Mouse (Mus musculus): ENCODE results near the gene Tbx3. TPM values are rescaled to one million over a fixed set of nuclear protein-coding genes. Genes with fewer than 3 reads are reported as not detected.

Gene Tbx3
- polyA plus RNA-seq, 1 experiment from 2014 or later = 6.8 TPM

DNA sequence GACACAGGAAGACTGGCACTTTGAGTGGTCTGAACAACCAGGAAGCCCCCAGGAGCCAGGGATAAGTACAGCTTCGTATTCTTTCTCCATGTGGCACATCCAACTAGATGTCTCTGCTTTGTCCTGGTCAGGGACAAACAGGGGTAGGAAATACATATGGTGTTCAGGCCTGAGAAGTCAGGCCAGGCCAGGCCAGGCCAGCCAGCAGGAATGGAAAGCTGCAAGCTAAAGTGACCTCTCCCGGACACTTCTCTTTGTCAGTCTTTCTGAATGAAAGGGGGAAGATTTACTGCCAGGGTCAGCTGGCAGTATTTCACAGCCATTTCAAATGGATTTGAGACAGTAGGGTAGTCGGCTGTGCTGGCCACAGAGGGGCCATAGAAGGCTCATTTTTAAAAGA lies 28.8 kb upstream of the Tbx3 start:
- ATAC-seq (ENCODE audit: low FRiP score, low TSS enrichment) = no peak
- TF ChIP-seq EP300 (optimal IDR thresholded peaks at IDR 0.05) (no peak), CTCF (IDR thresholded peaks at IDR 0.05; ENCODE audit: low read depth) (no peak)
- H3K4me2 ChIP-seq (replicated peaks; ENCODE audit: low read depth) = no peak overlapping the region
- no peaks in the 10 kb centered on the region for H3K27me3 ChIP-seq (ENCODE audit: control insufficient read depth, insufficient read depth, low read length)
- H3K9ac ChIP-seq (ENCODE audit: low read length) = no peak overlapping the region
- WGBS = 46% methylated on average over 3 of the region's 3 CpGs
- H3K9me3 ChIP-seq (ENCODE audit: control insufficient read depth, low read length) = no peaks in the 10 kb centered on the region
- H3K36me3 ChIP-seq (ENCODE audit: control insufficient read depth, insufficient read depth, low read length) = no peaks in the 10 kb centered on the region
- H3K4me3 ChIP-seq (ENCODE audit: low read depth, low read length) = no peak overlapping the region
- DNase-seq (ENCODE audit: low spot score) = no peak
- H3K4me1 ChIP-seq (replicated peaks; ENCODE audit: control insufficient read depth, insufficient read depth) = no peaks in the 10 kb centered on the region
- H3K27ac ChIP-seq (replicated peaks) = no peak overlapping the region

GRCm38 (mm10) chr5:119646965-119647364 lies 23.5 kb upstream of the Tbx3 start:
- H3K4me3 ChIP-seq (ENCODE audit: low read depth, low read length) = no peak overlapping the region
- no peaks in the 10 kb centered on the region for H3K36me3 ChIP-seq (ENCODE audit: control insufficient read depth, insufficient read depth, low read length)
- TF ChIP-seq CTCF (IDR thresholded peaks at IDR 0.05; ENCODE audit: low read depth) = no peak
- no peak for TF ChIP-seq EP300 (optimal IDR thresholded peaks at IDR 0.05)
- H3K9ac ChIP-seq (ENCODE audit: low read length) = no peak overlapping the region
- DNase-seq (ENCODE audit: low spot score) (no peak), ATAC-seq (ENCODE audit: low FRiP score, low TSS enrichment) (0 out of 2 replicates have a peak, but pooled peaks have one; percentile 49)
- no peaks in the 10 kb centered on the region for H3K27me3 ChIP-seq (ENCODE audit: control insufficient read depth, insufficient read depth, low read length)
- 89% methylated on average over 2 of the region's 2 CpGs for WGBS
- no peaks in the 10 kb centered on the region for H3K9me3 ChIP-seq (ENCODE audit: control insufficient read depth, low read length)
- H3K4me1 ChIP-seq (replicated peaks; ENCODE audit: control insufficient read depth, insufficient read depth) = no peaks in the 10 kb centered on the region
- H3K27ac ChIP-seq (replicated peaks) = no peak overlapping the region
- H3K4me2 ChIP-seq (replicated peaks; ENCODE audit: low read depth) = no peak overlapping the region

DNA sequence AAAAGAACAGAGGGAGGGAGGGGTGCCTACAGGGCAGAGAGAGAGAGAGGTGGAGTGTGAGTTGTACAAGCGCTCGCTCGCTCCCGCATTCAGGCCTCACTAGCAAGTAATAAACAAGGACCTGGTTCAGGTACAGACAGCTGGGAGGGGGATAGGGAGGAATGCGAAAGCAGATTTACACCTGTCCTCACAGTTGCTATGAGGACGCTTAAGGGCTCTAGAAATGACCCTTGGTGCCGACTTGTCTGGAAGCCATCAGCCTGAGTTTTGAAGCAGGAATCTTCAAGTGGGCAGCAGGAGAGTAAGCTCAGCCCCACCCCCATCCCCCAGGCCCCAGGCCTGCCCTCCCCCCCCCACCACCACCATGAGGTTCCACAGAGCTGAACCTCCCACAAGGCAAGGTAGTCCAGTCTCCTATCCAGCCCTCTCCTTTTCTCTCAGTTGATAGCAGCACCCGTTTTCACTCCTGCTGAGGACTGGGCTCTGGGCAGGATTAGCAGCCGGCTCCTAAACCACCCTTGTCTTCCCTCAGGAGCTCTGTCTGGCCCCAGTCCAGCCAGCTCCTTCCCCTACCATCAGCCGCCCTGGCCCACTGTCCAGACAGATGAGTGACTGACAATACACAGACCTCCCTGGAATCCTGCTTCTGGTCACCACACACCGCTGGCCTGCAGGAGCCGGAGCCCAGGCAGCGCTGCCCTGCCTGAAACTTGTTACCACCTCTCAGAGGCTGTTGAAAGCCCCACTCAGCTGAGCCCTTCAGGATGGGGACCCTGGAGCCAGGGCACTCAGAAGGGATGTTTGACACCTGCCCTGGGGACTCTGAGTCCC lies 19.1 kb upstream of the Tbx3 start:
- ATAC-seq (ENCODE audit: low FRiP score, low TSS enrichment) = no peak
- WGBS = 37% methylated on average over 12 of the region's 13 CpGs
- no peaks in the 10 kb centered on the region for H3K9me3 ChIP-seq (ENCODE audit: control insufficient read depth, low read length)

GRCm38 (mm10) chr5:119656354-119656753 lies 14.1 kb upstream of the Tbx3 start:
- Histone ChIP-seq H3K27ac (replicated peaks) (no peak overlapping the region), H3K36me3 (ENCODE audit: control insufficient read depth, insufficient read depth, low read length) (no peaks in the 10 kb centered on the region), H3K4me1 (replicated peaks; ENCODE audit: control insufficient read depth, insufficient read depth) (no peaks in the 10 kb centered on the region), H3K4me2 (replicated peaks; ENCODE audit: low read depth) (no peak overlapping the region), H3K4me3 (ENCODE audit: low read depth, low read length) (no peak overlapping the region), H3K27me3 (ENCODE audit: control insufficient read depth, insufficient read depth, low read length) (peaks cover 9% of the 10 kb centered on the region), H3K9ac (ENCODE audit: low read length) (no peak overlapping the region), H3K9me3 (ENCODE audit: control insufficient read depth, low read length) (no peaks in the 10 kb centered on the region)
- no peak for DNase-seq (ENCODE audit: low spot score)
- WGBS = 23% methylated on average over 7 of the region's 7 CpGs
- TF ChIP-seq EP300 (optimal IDR thresholded peaks at IDR 0.05) (no peak), CTCF (IDR thresholded peaks at IDR 0.05; ENCODE audit: low read depth) (no peak)
- no peak for ATAC-seq (ENCODE audit: low FRiP score, low TSS enrichment)

More for the DNA sequence above, 19.1 kb upstream of the Tbx3 start:
- no peaks in the 10 kb centered on the region for H3K36me3 ChIP-seq (ENCODE audit: control insufficient read depth, insufficient read depth, low read length)
- no peaks in the 10 kb centered on the region for H3K27me3 ChIP-seq (ENCODE audit: control insufficient read depth, insufficient read depth, low read length)
- no peak for DNase-seq (ENCODE audit: low spot score)
- H3K4me3 ChIP-seq (ENCODE audit: low read depth, low read length) = no peak overlapping the region
- H3K4me2 ChIP-seq (replicated peaks; ENCODE audit: low read depth) = no peak overlapping the region
- no peaks in the 10 kb centered on the region for H3K4me1 ChIP-seq (replicated peaks; ENCODE audit: control insufficient read depth, insufficient read depth)
- no peak overlapping the region for H3K27ac ChIP-seq (replicated peaks)
- no peak overlapping the region for H3K9ac ChIP-seq (ENCODE audit: low read length)
- TF ChIP-seq CTCF (IDR thresholded peaks at IDR 0.05; ENCODE audit: low read depth) (no peak), EP300 (optimal IDR thresholded peaks at IDR 0.05) (no peak)

- Histone ChIP-seq H3K27ac (replicated peaks) (no peak overlapping the region), H3K36me3 (ENCODE audit: control insufficient read depth, insufficient read depth, low read length) (no peaks in the 10 kb centered on the region), H3K9me3 (ENCODE audit: control insufficient read depth, low read length) (no peaks in the 10 kb centered on the region), H3K27me3 (ENCODE audit: control insufficient read depth, insufficient read depth, low read length) (peaks cover 9% of the 10 kb centered on the region), H3K9ac (ENCODE audit: low read length) (no peak overlapping the region), H3K4me1 (replicated peaks; ENCODE audit: control insufficient read depth, insufficient read depth) (no peaks in the 10 kb centered on the region), H3K4me2 (replicated peaks; ENCODE audit: low read depth) (no peak overlapping the region), H3K4me3 (ENCODE audit: low read depth, low read length) (no peak overlapping the region)
- ATAC-seq (ENCODE audit: low FRiP score, low TSS enrichment) = no peak
- TF ChIP-seq EP300 (optimal IDR thresholded peaks at IDR 0.05) = no peak
- TF ChIP-seq CTCF (IDR thresholded peaks at IDR 0.05; ENCODE audit: low read depth) = no peak
- DNase-seq (ENCODE audit: low spot score) = no peak
- 12% methylated on average over 21 of the region's 21 CpGs for WGBS
Observed at GRCm38 (mm10) chr5:119656856-119657255, 13.6 kb upstream of the Tbx3 start.

GRCm38 (mm10) chr5:119657362-119657761 lies 13.1 kb upstream of the Tbx3 start:
- H3K9me3 ChIP-seq (ENCODE audit: control insufficient read depth, low read length) = no peaks in the 10 kb centered on the region
- ATAC-seq (ENCODE audit: low FRiP score, low TSS enrichment) (no peak), DNase-seq (ENCODE audit: low spot score) (no peak)
- 16% methylated on average over 6 of the region's 6 CpGs for WGBS
- H3K4me2 ChIP-seq (replicated peaks; ENCODE audit: low read depth) = no peak overlapping the region
- H3K36me3 ChIP-seq (ENCODE audit: control insufficient read depth, insufficient read depth, low read length) = no peaks in the 10 kb centered on the region
- TF ChIP-seq CTCF (IDR thresholded peaks at IDR 0.05; ENCODE audit: low read depth) (no peak), EP300 (optimal IDR thresholded peaks at IDR 0.05) (no peak)
- H3K9ac ChIP-seq (ENCODE audit: low read length) = no peak overlapping the region
- H3K4me1 ChIP-seq (replicated peaks; ENCODE audit: control insufficient read depth, insufficient read depth) = no peaks in the 10 kb centered on the region
- peaks cover 9% of the 10 kb centered on the region for H3K27me3 ChIP-seq (ENCODE audit: control insufficient read depth, insufficient read depth, low read length)
- H3K27ac ChIP-seq (replicated peaks) = no peak overlapping the region
- no peak overlapping the region for H3K4me3 ChIP-seq (ENCODE audit: low read depth, low read length)

All from stomach, postnatal 0 days (tissue).